Mouse (Mus musculus): ENCODE data around the gene Adprm. TPM values are rescaled to one million over a fixed set of nuclear protein-coding genes. Genes with fewer than 3 reads are reported as not detected.

Gene Adprm
- polyA plus RNA-seq (2014; fragmentation: Nextera tagmentation; extraction: Ambion mirVana) = 30.6 and 31.7 TPM in 2 replicates

DNA sequence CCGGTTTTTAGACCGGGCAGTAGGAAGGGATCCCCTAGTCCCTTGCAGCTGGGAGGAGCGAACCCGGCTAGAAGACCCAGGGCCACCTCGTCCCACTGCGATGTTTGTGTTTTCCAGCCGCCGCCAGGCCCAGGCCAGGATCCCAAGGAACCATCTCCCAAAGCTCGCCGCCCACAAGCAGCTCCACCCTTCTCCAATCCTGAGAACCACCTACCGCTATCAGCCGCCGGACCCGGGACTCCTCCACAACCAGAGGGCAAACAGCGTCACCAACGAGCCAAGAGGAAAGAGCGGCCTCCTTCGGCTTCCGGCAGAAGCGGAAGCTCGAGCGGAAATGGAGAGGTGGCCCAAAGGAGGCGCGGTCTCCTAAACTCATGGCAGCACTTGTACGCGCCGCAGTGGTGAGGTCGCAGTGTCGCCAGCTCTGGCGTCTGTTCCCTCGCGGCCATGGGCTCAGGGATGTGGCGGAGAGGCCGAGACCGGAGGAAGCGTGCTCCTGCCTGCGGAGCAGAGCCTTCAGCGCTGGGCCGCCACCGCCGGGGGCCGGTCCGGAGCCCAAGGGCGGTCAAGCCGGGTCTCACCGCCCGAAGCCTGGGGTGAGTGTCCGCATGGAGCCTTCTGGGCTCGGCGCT lies at the start of gene Adprm, which contains the start of gene Sco1:
TSS of gene Adprm (minus strand) at position 274 of the 632 bp plus-strand sequence.
TSS of gene Sco1 (plus strand) at position 350 of the 632 bp plus-strand sequence.
- WGBS = under 1% methylated on average over 50 of the region's 50 CpGs
- Histone ChIP-seq H3K36me3 (ENCODE audit: control insufficient read depth, insufficient read depth, low read length) (peaks cover 17% of the 10 kb centered on the region), H3K27me3 (ENCODE audit: control insufficient read depth, insufficient read depth, low read length) (no peaks in the 10 kb centered on the region), H3K4me3 (ENCODE audit: low read depth, low read length) (peak within 1 kb of the TSS; percentile 93), H3K4me2 (replicated peaks; ENCODE audit: low read depth, low read length) (peak within 1 kb of the TSS; percentile 76), H3K9me3 (ENCODE audit: control insufficient read depth, low read depth, low read length) (no peaks in the 10 kb centered on the region), H3K9ac (replicated peaks; ENCODE audit: low read depth, low read length) (peak within 1 kb of the TSS; percentile 64), H3K27ac (ENCODE audit: low read length) (peak within 1 kb of the TSS; percentile 66; the same call in 1 of the 2 replicates), H3K4me1 (ENCODE audit: control insufficient read depth, insufficient read depth, low read length) (peaks cover 8% of the 10 kb centered on the region)
- ATAC-seq (ENCODE audit: insufficient number of reproducible peaks, insufficient read depth, low FRiP score, low read depth) = peak; percentile 92

DNA sequence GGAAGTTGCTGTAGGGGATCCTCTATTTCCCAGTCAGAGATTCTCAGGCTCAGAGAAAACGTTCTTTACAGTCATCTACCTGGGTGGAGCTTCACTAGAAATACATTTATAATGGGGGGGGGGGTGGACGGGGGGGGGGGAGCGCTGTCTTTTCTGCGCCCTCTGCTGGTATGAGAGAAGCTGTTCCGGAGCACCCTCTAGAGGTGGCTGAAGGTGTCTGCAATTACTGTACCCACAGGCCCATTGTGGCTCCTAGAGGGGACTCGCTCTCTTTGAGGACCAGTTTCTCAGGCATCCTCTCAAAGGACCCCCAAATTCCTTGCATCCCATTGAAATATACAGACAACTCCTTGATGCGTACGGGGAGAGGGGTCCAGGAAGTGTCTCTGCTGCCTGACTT lies 49.3 kb upstream of the Adprm start:
- no peaks in the 10 kb centered on the region for H3K36me3 ChIP-seq (ENCODE audit: control insufficient read depth, insufficient read depth, low read length)
- 42% methylated on average over 5 of the region's 8 CpGs for WGBS
- H3K9ac ChIP-seq (replicated peaks; ENCODE audit: low read depth, low read length) = no peak overlapping the region
- no peaks in the 10 kb centered on the region for H3K27me3 ChIP-seq (ENCODE audit: control insufficient read depth, insufficient read depth, low read length)
- no peak overlapping the region for H3K27ac ChIP-seq (ENCODE audit: low read length)
- 0 out of 2 replicates have a peak, but pooled peaks cover 2% of the 10 kb centered on the region for H3K4me1 ChIP-seq (ENCODE audit: control insufficient read depth, insufficient read depth, low read length)
- ATAC-seq (ENCODE audit: insufficient number of reproducible peaks, insufficient read depth, low FRiP score, low read depth) = no peak
- H3K9me3 ChIP-seq (ENCODE audit: control insufficient read depth, low read depth, low read length) = no peaks in the 10 kb centered on the region
- no peak overlapping the region for H3K4me3 ChIP-seq (ENCODE audit: low read depth, low read length)
- H3K4me2 ChIP-seq (replicated peaks; ENCODE audit: low read depth, low read length) = no peak overlapping the region

DNA sequence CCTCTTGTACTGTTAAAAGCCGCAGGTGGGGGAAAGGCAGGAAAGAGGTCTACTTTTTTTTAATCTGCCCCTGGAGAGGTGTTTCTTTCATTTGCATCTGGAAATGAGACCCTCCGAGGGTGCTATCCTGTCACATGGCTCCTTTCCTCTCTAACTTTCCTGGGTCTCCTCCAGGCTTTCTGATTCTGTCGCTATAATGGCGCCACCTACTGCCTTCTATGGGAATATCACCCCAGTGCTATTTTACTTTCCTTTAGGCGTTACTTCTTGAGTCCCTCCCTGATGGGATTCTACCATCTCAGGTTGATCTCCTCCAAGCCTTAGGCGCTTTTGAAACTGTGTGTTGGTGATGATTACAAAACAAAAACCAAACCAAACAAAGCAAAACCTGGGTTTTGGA lies 47.8 kb upstream of the Adprm start:
- H3K4me1 ChIP-seq (ENCODE audit: control insufficient read depth, insufficient read depth, low read length) = no peaks in the 10 kb centered on the region
- 36% methylated on average over 6 of the region's 6 CpGs for WGBS
- no peaks in the 10 kb centered on the region for H3K27me3 ChIP-seq (ENCODE audit: control insufficient read depth, insufficient read depth, low read length)
- H3K9ac ChIP-seq (replicated peaks; ENCODE audit: low read depth, low read length) = no peak overlapping the region
- no peak overlapping the region for H3K4me2 ChIP-seq (replicated peaks; ENCODE audit: low read depth, low read length)
- no peaks in the 10 kb centered on the region for H3K9me3 ChIP-seq (ENCODE audit: control insufficient read depth, low read depth, low read length)
- no peak overlapping the region for H3K27ac ChIP-seq (ENCODE audit: low read length)
- no peaks in the 10 kb centered on the region for H3K36me3 ChIP-seq (ENCODE audit: control insufficient read depth, insufficient read depth, low read length)
- H3K4me3 ChIP-seq (ENCODE audit: low read depth, low read length) = no peak overlapping the region
- ATAC-seq (ENCODE audit: insufficient number of reproducible peaks, insufficient read depth, low FRiP score, low read depth) = no peak

DNA sequence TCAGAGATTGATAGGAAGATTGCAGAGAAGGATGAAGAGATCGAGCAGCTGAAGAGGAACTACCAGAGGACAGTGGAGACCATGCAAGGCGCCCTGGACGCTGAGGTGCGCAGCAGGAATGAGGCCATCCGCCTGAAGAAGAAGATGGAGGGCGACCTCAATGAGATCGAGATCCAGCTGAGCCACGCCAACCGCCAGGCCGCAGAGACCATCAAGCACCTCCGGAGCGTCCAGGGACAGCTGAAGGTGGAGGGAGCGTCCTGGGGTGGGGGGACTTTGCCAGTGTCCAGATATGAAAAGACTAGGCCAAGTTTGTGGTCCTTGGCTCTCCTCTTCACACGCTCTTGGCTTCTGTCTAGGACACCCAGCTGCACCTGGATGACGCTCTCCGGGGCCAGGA lies 46.8 kb upstream of the Adprm start:
- Histone ChIP-seq H3K27ac (ENCODE audit: low read length) (no peak overlapping the region), H3K4me2 (replicated peaks; ENCODE audit: low read depth, low read length) (no peak overlapping the region), H3K4me3 (ENCODE audit: low read depth, low read length) (no peak overlapping the region), H3K9ac (replicated peaks; ENCODE audit: low read depth, low read length) (no peak overlapping the region), H3K27me3 (ENCODE audit: control insufficient read depth, insufficient read depth, low read length) (no peaks in the 10 kb centered on the region), H3K36me3 (ENCODE audit: control insufficient read depth, insufficient read depth, low read length) (no peaks in the 10 kb centered on the region), H3K9me3 (ENCODE audit: control insufficient read depth, low read depth, low read length) (no peaks in the 10 kb centered on the region), H3K4me1 (ENCODE audit: control insufficient read depth, insufficient read depth, low read length) (no peaks in the 10 kb centered on the region)
- 92% methylated on average over 16 of the region's 16 CpGs for WGBS
- no peak for ATAC-seq (ENCODE audit: insufficient number of reproducible peaks, insufficient read depth, low FRiP score, low read depth)

DNA sequence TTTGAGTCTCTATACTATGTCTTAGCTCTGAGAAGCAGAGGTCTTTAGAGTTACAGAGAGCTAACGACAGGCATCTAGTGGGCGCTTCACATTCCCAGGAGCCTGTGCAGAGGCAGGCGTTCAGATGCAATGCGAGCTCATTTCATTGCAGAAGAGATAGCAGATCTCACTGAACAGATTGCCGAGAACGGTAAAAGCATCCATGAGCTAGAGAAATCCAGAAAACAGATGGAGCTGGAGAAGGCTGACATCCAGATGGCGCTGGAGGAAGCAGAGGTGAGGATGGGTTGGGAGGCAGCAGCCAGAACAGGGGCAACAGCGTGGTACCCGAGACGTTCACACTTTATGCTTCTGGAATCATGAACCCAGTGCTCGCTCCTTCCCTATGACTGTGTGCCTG lies 46.0 kb upstream of the Adprm start:
- no peak for ATAC-seq (ENCODE audit: insufficient number of reproducible peaks, insufficient read depth, low FRiP score, low read depth)
- Histone ChIP-seq H3K9me3 (ENCODE audit: control insufficient read depth, low read depth, low read length) (no peaks in the 10 kb centered on the region), H3K4me3 (ENCODE audit: low read depth, low read length) (no peak overlapping the region), H3K27me3 (ENCODE audit: control insufficient read depth, insufficient read depth, low read length) (no peaks in the 10 kb centered on the region), H3K27ac (ENCODE audit: low read length) (no peak overlapping the region), H3K9ac (replicated peaks; ENCODE audit: low read depth, low read length) (no peak overlapping the region), H3K4me1 (ENCODE audit: control insufficient read depth, insufficient read depth, low read length) (no peaks in the 10 kb centered on the region), H3K36me3 (ENCODE audit: control insufficient read depth, insufficient read depth, low read length) (no peaks in the 10 kb centered on the region), H3K4me2 (replicated peaks; ENCODE audit: low read depth, low read length) (no peak overlapping the region)
- WGBS = 80% methylated on average over 11 of the region's 11 CpGs

DNA sequence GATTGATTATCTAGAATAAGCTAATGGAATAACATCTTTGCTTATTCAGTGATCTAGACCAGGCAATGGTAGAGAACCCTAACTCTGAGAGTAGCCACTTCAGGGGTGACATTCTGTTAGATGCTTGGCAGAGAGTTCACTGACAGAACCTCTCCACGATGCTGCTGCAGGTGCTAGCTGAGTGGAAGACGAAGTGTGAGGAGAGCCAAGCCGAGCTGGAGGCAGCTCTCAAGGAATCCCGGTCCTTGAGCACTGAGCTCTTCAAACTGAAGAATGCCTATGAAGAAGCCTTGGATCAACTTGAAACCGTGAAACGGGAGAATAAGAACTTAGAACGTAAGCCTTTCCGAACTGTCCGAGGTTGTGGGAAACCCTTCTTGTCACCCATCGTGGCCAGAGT lies 45.3 kb upstream of the Adprm start:
- Histone ChIP-seq H3K27ac (ENCODE audit: low read length) (no peak overlapping the region), H3K27me3 (ENCODE audit: control insufficient read depth, insufficient read depth, low read length) (no peaks in the 10 kb centered on the region), H3K4me1 (ENCODE audit: control insufficient read depth, insufficient read depth, low read length) (no peaks in the 10 kb centered on the region), H3K9ac (replicated peaks; ENCODE audit: low read depth, low read length) (no peak overlapping the region), H3K4me2 (replicated peaks; ENCODE audit: low read depth, low read length) (no peak overlapping the region), H3K4me3 (ENCODE audit: low read depth, low read length) (no peak overlapping the region), H3K9me3 (ENCODE audit: control insufficient read depth, low read depth, low read length) (no peaks in the 10 kb centered on the region), H3K36me3 (ENCODE audit: control insufficient read depth, insufficient read depth, low read length) (no peaks in the 10 kb centered on the region)
- WGBS = 93% methylated on average over 10 of the region's 10 CpGs
- no peak for ATAC-seq (ENCODE audit: insufficient number of reproducible peaks, insufficient read depth, low FRiP score, low read depth)

DNA sequence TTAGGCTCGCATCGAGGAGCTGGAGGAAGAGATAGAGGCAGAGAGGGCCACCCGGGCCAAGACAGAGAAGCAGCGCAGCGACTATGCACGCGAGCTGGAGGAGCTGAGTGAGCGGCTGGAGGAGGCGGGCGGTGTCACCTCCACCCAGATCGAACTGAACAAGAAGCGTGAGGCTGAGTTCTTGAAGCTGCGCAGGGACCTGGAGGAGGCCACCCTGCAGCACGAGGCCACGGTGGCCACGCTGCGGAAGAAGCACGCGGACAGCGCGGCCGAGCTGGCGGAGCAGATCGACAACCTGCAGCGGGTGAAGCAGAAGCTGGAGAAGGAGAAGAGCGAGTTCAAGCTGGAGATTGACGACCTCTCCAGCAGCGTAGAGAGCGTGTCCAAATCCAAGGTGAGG lies 42.1 kb upstream of the Adprm start:
- H3K4me3 ChIP-seq (ENCODE audit: low read depth, low read length) = no peak overlapping the region
- no peak overlapping the region for H3K27ac ChIP-seq (ENCODE audit: low read length)
- 66% methylated on average over 29 of the region's 29 CpGs for WGBS
- no peaks in the 10 kb centered on the region for H3K4me1 ChIP-seq (ENCODE audit: control insufficient read depth, insufficient read depth, low read length)
- no peaks in the 10 kb centered on the region for H3K36me3 ChIP-seq (ENCODE audit: control insufficient read depth, insufficient read depth, low read length)
- H3K9me3 ChIP-seq (ENCODE audit: control insufficient read depth, low read depth, low read length) = no peaks in the 10 kb centered on the region
- ATAC-seq (ENCODE audit: insufficient number of reproducible peaks, insufficient read depth, low FRiP score, low read depth) = no peak
- H3K27me3 ChIP-seq (ENCODE audit: control insufficient read depth, insufficient read depth, low read length) = no peaks in the 10 kb centered on the region
- no peak overlapping the region for H3K9ac ChIP-seq (replicated peaks; ENCODE audit: low read depth, low read length)
- H3K4me2 ChIP-seq (replicated peaks; ENCODE audit: low read depth, low read length) = no peak overlapping the region

DNA sequence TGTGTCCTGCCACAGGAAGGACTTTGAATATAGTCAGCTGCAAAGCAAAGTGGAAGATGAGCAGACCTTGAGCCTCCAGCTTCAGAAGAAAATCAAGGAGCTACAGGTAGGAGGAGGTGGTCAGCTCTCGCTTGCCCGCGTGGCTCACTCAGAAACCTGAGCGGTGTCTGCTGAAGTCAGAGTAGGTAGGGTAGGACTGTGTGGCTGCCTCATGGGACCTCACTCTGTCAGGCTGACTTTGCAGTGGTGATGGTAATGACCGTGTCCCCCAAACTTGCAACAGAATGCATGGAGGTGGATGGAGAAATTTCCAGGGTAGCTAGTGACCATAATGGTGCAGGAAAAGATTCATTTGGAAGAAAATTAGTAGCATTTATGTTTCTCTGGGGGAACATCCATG lies 41.3 kb upstream of the Adprm start:
- no peaks in the 10 kb centered on the region for H3K4me1 ChIP-seq (ENCODE audit: control insufficient read depth, insufficient read depth, low read length)
- WGBS = 93% methylated on average over 5 of the region's 5 CpGs
- no peaks in the 10 kb centered on the region for H3K36me3 ChIP-seq (ENCODE audit: control insufficient read depth, insufficient read depth, low read length)
- no peaks in the 10 kb centered on the region for H3K27me3 ChIP-seq (ENCODE audit: control insufficient read depth, insufficient read depth, low read length)
- no peak for ATAC-seq (ENCODE audit: insufficient number of reproducible peaks, insufficient read depth, low FRiP score, low read depth)
- H3K4me2 ChIP-seq (replicated peaks; ENCODE audit: low read depth, low read length) = no peak overlapping the region
- H3K27ac ChIP-seq (ENCODE audit: low read length) = no peak overlapping the region
- H3K4me3 ChIP-seq (ENCODE audit: low read depth, low read length) = no peak overlapping the region
- H3K9ac ChIP-seq (replicated peaks; ENCODE audit: low read depth, low read length) = no peak overlapping the region
- H3K9me3 ChIP-seq (ENCODE audit: control insufficient read depth, low read depth, low read length) = no peaks in the 10 kb centered on the region

DNA sequence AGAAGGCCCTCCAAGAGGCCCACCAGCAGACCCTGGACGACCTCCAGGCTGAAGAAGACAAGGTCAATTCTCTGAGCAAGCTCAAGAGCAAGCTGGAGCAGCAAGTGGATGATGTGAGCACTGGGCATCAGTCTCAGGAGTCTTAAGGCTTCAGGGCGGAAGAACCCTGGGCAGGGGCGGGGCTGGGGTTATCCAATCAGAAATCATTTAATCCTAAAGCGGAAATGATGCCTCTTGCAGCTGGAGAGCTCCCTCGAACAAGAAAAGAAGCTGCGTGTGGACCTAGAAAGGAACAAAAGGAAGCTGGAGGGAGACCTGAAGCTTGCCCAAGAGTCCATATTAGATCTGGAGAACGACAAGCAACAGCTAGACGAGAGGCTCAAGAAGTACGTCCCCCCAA lies 40.8 kb upstream of the Adprm start:
- 75% methylated on average over 9 of the region's 9 CpGs for WGBS
- Histone ChIP-seq H3K27me3 (ENCODE audit: control insufficient read depth, insufficient read depth, low read length) (no peaks in the 10 kb centered on the region), H3K9me3 (ENCODE audit: control insufficient read depth, low read depth, low read length) (no peaks in the 10 kb centered on the region), H3K36me3 (ENCODE audit: control insufficient read depth, insufficient read depth, low read length) (no peaks in the 10 kb centered on the region), H3K4me2 (replicated peaks; ENCODE audit: low read depth, low read length) (no peak overlapping the region), H3K4me1 (ENCODE audit: control insufficient read depth, insufficient read depth, low read length) (no peaks in the 10 kb centered on the region), H3K4me3 (ENCODE audit: low read depth, low read length) (no peak overlapping the region), H3K9ac (replicated peaks; ENCODE audit: low read depth, low read length) (no peak overlapping the region), H3K27ac (ENCODE audit: low read length) (no peak overlapping the region)
- no peak for ATAC-seq (ENCODE audit: insufficient number of reproducible peaks, insufficient read depth, low FRiP score, low read depth)

Data from stomach, embryonic 14.5 days (tissue).